Mouse (Mus musculus): Measurements from ENCODE around the gene Hnrnpul2.
"Not testable (repeated sequence)": the region's sequence is repeated elsewhere in the genome, so short reads cannot be mapped to it uniquely, and the experiment has no call there.

Hnrnpul2 gene

DNA sequence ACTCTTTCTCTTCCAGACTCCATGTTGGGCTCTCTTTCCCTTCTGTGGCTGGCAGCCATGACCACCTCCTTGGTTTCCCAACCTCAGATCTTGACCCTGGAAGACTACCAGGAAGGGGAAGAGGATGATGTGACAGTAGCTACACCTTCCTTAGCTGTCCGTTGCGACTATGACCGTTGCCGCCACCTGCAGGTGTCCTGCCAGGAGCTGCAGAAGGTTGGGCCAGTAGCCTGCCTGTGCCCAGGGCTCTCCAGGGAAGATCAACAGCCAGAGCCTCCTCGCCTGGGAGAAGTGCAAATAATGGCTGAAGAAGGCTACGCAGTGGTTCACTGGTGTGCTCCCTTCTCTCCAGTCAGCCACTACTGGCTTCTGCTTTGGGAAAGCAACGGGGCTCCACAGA is 31.8 kb downstream of the Hnrnpul2 start:
- DNase-seq (ENCODE audit: low spot score in 2 of 2) = no peak

- DNase-seq (ENCODE audit: low spot score in 2 of 2) = no peak
Measured at GRCm38 (mm10) chr19:8852236-8852928, 32.6 kb downstream of the Hnrnpul2 start.

- DNase-seq (ENCODE audit: low spot score in 2 of 2) = no peak
Measured at GRCm38 (mm10) chr19:8853117-8853516, 33.3 kb downstream of the Hnrnpul2 start.

DNA sequence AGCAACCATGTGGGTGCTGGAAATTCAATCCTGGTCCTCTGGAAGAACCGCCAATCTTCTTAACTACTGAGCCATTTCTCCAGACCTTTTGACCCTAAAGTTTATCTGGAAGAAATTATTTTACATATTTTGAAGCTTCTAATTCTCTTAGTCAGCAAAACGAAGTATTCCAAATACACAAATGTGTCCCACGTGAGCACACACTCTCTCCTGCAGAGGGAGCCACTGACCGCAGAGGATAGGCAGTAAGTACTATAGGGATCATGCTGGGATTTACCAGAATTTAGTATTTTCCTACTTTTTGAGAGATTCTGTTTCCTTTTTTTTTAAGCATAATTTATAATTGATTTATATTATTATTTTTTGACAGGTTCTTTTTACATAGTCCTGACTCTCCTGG is 37.9 kb downstream of the Hnrnpul2 start:
- no peak for DNase-seq (ENCODE audit: low spot score in 2 of 2)

GRCm38 (mm10) chr19:8859018-8859417 is 39.2 kb downstream of the Hnrnpul2 start:
- DNase-seq (ENCODE audit: low spot score in 2 of 2) = no peak

DNA sequence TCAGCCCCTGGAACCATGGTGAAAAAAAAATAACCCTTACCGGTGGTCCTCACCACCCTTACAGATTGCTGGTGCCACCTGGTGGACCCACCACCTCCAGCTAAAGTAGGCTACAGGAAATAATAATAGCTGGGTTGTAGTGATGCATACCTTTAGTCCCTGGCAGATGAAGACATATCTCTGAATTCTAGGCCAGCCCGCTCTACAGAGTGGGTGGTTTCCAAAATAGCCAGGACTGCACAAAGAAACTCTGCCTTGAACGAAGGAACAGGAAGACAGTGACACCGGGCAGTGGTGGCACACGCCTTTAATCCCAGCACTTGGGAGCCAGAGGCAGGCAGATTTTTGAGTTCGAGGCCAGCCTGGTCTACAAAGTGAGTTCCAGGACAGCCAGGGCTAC is 44.5 kb downstream of the Hnrnpul2 start:
- DNase-seq (ENCODE audit: low spot score in 2 of 2) = no peak

DNA sequence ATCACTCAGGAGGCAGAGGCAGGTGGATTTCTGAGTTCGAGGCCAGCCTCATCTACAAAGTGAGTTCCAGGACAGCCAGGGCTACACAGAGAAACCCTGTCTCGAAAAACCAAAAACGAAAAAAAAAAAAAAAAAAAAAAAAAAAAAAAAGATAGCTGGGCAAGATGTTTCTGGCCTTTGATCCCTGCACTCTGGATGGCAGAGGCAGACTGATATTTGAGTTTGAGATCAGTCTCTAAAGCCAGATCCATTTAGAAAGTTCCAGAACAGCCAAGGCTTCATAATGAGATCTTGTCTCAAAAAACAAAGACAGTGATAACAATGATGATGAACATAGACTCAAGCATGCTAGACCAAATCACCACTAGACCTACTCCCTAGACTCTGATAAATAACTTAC is 50.6 kb downstream of the Hnrnpul2 start:
- DNase-seq (ENCODE audit: low spot score in 2 of 2) = not testable (repeated sequence)

GRCm38 (mm10) chr19:8870838-8871237 is 51.0 kb downstream of the Hnrnpul2 start:
- no peak for DNase-seq (ENCODE audit: low spot score in 2 of 2)

DNA sequence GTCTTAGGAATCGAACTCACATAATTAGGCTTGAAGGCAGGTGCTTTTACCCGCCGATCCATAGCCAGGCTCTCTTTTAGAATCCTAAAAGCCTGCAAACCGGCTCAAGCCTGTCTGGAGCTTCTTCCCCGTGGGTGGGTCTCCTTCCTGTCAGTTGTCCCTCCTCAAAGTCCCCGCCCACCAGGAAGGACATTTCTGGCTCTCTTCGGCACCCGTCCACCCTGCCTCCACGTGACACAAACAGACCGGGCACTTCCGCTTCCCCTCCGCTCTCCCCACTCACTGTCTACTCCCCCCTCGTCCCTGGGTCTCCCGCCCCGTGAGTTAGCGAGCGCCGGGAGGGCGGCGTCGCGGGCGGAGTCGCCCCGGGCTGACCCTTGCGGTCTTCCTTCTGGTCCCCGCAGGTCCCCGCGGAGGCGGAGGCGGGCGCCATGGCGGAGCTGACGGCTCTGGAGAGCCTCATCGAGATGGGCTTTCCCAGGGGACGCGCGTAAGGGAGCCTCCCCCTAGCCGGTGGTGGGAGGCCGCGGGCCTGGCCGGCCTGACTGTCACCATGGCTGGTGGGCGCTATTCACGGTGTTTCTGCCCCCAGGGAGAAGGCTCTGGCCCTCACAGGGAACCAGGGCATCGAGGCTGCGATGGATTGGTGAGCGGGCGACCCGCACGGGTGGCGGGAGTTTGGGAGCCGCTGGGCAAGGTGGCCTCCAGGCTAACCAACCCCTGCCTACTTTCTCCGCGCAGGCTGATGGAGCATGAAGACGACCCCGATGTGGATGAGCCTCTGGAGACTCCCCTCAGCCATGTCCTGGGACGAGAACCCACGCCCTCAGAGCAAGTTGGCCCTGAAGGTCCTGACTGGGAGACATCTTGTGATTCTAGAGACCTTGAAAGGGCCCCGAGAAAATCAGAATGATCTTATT is 51.7 kb downstream of the Hnrnpul2 start, which contains the start of gene Ubxn1:
Ubxn1 (plus strand) TSS at position 230 of the 920 bp plus-strand sequence.
- DNase-seq (ENCODE audit: low spot score in 2 of 2) = peak; percentile 98

DNA sequence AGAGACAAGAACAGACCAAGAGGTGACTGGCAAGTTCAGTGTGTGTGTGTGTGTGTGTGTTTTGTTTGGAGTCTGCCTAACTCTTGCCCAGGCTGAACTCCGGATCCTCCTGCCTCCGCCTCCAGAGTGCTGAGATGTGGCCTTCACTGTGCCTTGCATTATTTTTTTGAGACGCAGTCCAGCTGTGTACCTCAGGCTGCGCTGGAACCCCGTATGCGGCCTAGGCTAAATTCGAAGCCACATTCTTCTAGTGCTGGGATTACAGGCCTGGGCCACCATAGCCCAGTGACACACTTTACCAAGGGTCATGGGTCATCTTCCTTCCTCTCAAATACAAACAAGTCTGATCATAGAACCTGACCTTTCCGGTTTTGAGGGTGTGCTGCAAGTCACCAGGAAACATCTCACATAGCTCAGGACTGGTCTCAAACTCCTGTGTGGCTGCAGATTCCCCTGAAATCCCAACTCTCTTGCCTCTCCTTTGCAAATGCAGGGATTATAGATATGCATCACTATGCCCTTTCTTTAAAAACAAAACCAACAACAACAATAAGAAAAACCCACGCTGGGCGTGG is 52.5 kb downstream of the Hnrnpul2 start:
- no peak for DNase-seq (ENCODE audit: low spot score in 2 of 2)

DNA sequence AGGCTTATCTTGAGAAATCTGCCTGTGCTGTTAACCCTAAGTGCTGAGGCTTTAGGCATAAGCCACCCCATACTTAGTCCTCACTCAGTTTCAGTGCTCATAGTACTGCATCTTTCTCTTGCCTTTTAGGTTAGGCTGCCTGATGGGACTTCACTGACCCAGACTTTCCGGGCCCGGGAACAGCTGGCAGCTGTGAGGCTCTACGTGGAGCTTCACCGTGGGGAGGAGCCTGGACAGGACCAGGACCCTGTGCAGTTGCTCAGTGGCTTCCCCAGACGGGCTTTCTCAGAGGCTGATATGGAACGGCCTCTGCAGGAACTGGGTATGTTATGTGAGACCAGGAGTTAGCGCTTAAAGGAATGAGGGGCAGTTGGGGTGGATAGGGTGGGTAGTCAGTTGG is 55.2 kb downstream of the Hnrnpul2 start:
- DNase-seq (ENCODE audit: low spot score in 2 of 2) = no peak

GRCm38 (mm10) chr19:8880311-8881033 is 60.7 kb downstream of the Hnrnpul2 start, which contains the start of gene Uqcc3:
Gene Uqcc3 (minus strand): TSS chr19:8880923.
- DNase-seq (ENCODE audit: low spot score in 2 of 2) = peak; percentile 78 to 86

DNA sequence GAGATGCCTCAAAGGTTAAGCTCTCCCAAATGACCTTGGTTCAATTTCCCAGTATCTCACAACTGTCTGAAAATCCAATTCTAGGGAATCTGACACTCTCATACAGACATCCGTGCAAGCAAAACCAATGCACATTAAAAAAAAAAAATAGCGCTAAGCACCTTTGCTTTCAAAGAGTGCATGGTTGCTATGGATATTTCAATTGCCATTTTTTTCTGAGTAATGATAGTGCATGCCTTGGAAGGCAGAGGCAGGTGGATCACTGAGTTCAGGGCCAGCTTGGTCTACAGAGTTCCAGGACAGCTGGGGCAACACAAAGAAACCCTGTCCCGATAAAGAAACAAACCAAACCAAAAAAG is 61.2 kb downstream of the Hnrnpul2 start:
- DNase-seq (ENCODE audit: low spot score in 2 of 2) = no peak

- DNase-seq (ENCODE audit: low spot score in 2 of 2) = no peak
Measured at GRCm38 (mm10) chr19:8883616-8884015, 63.8 kb downstream of the Hnrnpul2 start, which contains the start of the genes Lbhd1 and Gm49403. Gene Lbhd1 (plus strand): TSS chr19:8883732. Gene Gm49403 (plus strand): TSS chr19:8883930.
